Mouse (Mus musculus): ENCODE data around the gene Tmub1.

DNA sequence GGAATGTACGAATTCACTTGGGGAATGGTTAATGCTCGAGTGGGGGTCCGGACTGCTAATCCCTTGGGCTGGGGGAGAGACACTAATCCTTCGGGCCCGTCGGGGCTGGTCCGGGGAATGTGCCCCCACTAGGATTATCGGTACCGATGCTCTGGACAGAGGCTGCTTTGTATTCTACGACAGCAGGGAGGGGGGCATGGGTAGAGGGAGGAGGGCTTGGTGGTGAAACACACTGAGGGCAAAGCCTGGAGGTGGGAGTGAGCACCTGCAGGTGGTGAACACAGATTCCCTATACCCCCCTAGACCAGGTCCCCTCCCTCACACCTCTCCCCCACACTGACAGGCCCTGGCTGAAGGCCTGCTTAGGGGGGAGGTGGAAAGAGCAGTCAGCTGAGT is 21.6 kb downstream of the Tmub1 start:
- TF ChIP-seq GATA1 (IDR thresholded peaks at IDR 0.05; ENCODE audit: borderline replicate concordance, low read length) (no peak), FLI1 (IDR thresholded peaks at IDR 0.05; ENCODE audit: low read length) (no peak)
